Mouse (Mus musculus): ENCODE measurements around the gene Ppig.

Gene Ppig

GRCm38 (mm10) chr2:69764716-69765115 is 42.4 kb downstream of the Ppig start:
- no peak for DNase-seq

GRCm38 (mm10) chr2:69773331-69773730 is 51.0 kb downstream of the Ppig start:
- no peak for DNase-seq

GRCm38 (mm10) chr2:69777985-69778835 is 55.9 kb downstream of the Ppig start:
- DNase-seq: no peak

- DNase-seq: peak; percentile 51
These were observed 56.5 kb downstream of the Ppig start for GRCm38 (mm10) chr2:69778836-69779177.

GRCm38 (mm10) chr2:69788974-69789373 is 66.6 kb downstream of the Ppig start:
- no peak for DNase-seq

- DNase-seq: peak; percentile 99
These were observed 67.2 kb downstream of the Ppig start, which contains the start of the genes Ccdc173 and Phospho2 for GRCm38 (mm10) chr2:69789429-69790069. Ccdc173 (minus strand) TSS chr2:69789575. Phospho2 (plus strand) TSS chr2:69789623.

GRCm38 (mm10) chr2:69790285-69790684 is 67.9 kb downstream of the Ppig start:
- peak; percentile 93 for DNase-seq

GRCm38 (mm10) chr2:69790722-69791121 is 68.4 kb downstream of the Ppig start:
- DNase-seq: no peak

GRCm38 (mm10) chr2:69802911-69803312 is 80.6 kb downstream of the Ppig start:
- DNase-seq: peak; percentile 75

Data from kidney, adult 9 months (tissue).